Mouse (Mus musculus): ENCODE data around the gene Nceh1.
"Not testable (repeated sequence)": the region's sequence is repeated elsewhere in the genome, so short reads cannot be mapped to it uniquely, and the experiment has no call there.

Nceh1 gene

DNA sequence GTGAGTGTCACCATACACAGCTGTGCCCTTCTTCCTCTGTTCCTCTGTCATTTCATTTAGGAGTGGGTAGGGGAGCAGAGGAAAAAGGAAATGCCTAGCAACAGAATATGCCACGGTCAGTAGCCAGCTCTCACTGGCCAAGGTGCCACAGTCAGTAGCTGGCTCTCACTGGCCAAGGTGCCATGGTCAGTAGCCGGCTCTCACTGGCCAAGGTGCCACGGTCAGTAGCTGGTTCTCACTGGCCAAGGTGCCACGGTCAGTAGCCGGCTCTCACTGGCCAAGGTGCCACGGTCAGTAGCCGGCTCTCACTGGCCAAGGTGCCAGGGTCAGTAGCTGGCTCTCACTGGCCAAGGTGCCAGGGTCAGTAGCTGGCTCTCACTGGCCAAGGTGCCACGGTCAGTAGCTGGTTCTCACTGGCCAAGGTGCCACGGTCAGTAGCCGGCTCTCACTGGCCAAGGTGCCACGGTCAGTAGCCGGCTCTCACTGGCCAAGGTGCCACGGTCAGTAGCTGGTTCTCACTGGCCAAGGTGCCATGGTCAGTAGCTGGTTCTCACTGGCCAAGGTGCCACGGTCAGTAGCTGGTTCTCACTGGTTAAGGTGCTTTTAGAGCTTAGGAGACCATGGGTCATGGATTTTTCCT lies 96.6 kb downstream of the Nceh1 start:
- not testable (repeated sequence) for DNase-seq (ENCODE audit: low read depth in 1 of 2, low spot score in 2 of 2)

DNA sequence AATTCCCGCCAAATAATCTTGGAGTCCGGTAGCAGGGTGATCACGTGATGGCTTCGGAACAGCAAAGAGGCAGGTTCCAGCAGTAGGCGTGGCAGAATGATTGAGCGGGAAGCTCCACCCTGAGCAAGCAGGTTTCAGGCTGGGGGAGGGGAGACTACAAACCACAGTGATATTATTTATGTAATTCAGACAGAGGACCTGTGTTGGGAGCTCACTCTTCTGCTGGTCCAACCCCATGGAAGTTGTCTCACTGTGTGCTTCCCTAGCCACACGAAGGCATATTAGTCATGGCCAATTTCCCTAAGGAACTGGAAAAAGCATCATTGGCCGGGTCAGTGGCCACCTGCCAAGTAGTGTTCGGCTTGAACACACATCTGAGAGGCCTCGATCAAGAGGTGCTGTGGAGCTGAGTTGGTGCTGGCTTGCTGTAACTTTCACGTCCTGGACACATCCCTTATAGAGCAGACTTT lies 97.5 kb downstream of the Nceh1 start:
- no peak for DNase-seq (ENCODE audit: low read depth in 1 of 2, low spot score in 2 of 2)

DNA sequence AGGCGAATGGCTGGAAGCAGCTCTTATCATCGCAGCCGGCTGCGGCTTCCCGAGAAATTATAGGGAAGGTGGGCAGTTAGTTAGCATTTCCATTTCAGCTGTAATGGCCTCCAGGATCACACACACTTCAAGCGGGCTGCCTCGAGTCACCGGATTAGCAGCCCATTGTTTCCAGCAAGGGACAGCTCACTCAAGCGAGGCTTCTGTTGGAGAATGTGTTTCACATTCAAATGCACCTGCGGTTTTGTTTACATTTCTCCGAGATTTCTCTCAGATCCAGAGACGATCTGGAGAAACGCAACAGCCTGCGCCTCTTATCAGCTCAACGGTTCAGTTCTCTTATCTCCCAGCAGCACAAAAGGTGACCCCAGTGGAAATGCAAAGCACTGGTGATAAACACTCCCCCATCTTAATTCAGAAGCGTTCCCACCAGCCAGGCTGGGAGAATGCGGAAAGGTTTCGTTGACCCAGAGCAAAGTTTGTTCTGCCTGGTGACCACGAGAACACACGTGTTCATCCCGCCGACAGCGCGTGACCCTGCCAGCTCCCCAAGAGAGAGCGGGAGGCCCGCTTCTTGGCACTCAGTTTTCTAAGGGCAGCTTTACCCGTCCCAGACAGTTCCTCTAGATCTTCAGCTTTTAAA lies 100.4 kb downstream of the Nceh1 start:
- DNase-seq (ENCODE audit: low read depth in 1 of 2, low spot score in 2 of 2): no peak

GRCm38 (mm10) chr3:27283796-27284195 lies 101.0 kb downstream of the Nceh1 start:
- DNase-seq (ENCODE audit: low read depth in 1 of 2, low spot score in 2 of 2): no peak

GRCm38 (mm10) chr3:27284227-27284626 lies 101.5 kb downstream of the Nceh1 start:
- no peak for DNase-seq (ENCODE audit: low read depth in 1 of 2, low spot score in 2 of 2)

DNA sequence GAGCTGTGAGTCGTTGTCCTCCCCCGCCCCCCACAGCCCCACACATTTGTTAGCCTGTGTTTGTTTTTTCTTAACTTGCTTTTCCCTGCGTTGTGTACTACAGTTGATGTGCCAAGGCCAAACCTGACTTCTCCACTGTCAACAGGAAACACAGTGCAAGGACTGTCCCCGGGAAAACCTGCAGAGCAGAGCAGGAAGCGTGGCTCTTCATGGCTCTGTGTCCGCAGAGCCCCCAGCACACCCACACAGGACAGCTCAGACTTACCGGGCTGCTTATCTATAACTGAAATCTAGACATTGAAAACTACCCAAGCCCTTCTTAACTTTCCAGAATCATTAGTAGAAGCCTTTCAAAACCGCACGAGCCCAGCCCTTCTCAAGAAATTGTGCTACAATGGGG lies 102.3 kb downstream of the Nceh1 start:
- DNase-seq (ENCODE audit: low read depth in 1 of 2, low spot score in 2 of 2): no peak

DNA sequence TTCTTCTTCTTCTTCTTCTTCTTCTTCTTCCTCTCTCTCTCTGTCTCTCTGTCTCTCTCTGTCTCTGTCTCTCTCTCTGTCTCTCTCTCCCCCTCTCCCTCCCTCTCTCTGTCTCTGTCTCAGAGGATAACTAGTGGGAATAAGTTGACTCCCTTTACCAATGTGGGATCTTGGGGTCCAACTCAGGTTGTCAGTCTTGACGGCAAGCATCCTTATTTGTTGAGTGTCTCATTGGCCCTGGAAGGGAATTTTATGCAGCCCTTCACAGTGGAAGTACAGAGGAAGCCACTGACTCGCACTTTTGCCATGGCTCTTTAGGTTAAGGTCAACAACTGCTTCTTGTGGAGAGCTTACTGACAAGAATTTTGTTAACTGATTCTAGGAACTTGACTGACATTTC lies 105.5 kb downstream of the Nceh1 start:
- DNase-seq (ENCODE audit: low read depth in 1 of 2, low spot score in 2 of 2): no peak

- DNase-seq (ENCODE audit: low read depth in 1 of 2, low spot score in 2 of 2): no peak
Observed at GRCm38 (mm10) chr3:27288909-27289308, 106.1 kb downstream of the Nceh1 start.

- no peak for DNase-seq (ENCODE audit: low read depth in 1 of 2, low spot score in 2 of 2)
Observed at GRCm38 (mm10) chr3:27290285-27290684, 107.5 kb downstream of the Nceh1 start.

GRCm38 (mm10) chr3:27290945-27291344 lies 108.2 kb downstream of the Nceh1 start:
- DNase-seq (ENCODE audit: low read depth in 1 of 2, low spot score in 2 of 2): not testable (repeated sequence)

GRCm38 (mm10) chr3:27291411-27291810 lies 108.6 kb downstream of the Nceh1 start:
- not testable (repeated sequence) for DNase-seq (ENCODE audit: low read depth in 1 of 2, low spot score in 2 of 2)

GRCm38 (mm10) chr3:27293645-27294385 lies 111.0 kb downstream of the Nceh1 start:
- DNase-seq (ENCODE audit: low read depth in 1 of 2, low spot score in 2 of 2): no peak

- no peak for DNase-seq (ENCODE audit: low read depth in 1 of 2, low spot score in 2 of 2)
Observed at GRCm38 (mm10) chr3:27300451-27300850, 117.7 kb downstream of the Nceh1 start.

DNA sequence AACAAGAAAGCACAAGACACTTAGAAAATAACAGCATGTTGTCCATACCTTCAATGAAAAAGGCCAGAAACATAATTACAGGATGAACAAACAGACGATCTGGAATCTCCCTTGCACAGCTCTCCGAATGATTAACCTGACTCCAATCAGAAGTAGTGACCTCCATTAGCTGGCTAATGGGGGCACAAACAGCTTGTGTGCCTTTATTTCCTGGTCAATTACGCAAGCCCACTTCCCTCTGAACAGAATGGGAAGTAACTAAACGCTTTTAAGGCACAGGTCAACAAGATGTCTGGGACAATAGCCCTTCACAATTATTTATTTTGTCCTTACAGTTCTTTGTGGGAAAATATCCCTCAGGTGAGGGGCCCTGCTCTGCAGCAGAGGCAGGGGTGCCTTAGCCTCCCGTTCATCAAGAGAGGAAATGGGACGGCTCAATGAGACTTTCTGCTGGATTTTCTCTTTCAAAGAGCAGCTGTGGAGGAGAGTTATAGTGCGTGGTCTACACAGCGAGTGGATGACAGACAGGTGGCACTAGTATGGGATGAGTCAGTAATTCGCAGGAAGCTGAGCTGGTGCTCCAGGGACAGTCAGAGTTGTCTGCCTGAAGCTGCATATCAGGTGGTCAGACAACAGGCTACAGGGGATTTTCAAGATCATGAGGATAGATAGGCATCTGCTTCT lies 119.7 kb downstream of the Nceh1 start:
- DNase-seq (ENCODE audit: low read depth in 1 of 2, low spot score in 2 of 2): no peak

DNA sequence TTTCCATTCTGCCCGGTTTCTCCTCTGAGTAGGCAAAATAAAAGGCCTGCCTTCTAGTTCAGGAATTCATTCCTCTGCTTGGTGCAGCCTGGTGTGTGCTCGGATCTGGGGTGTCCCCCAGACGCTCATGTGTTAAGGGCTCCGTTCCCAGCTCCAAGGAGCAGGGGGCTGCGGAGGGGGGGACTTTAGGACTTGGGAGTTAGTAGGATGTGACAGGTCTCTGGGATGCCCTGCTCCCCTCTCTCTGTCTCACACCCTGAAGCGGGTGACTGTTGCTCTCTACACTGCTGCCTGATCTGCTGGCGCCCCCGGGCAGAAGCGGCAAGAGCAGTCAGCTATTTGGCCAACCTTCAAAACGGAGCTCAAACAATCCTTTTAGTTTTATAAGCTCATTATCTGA lies 124.0 kb downstream of the Nceh1 start:
- DNase-seq (ENCODE audit: low read depth in 1 of 2, low spot score in 2 of 2): no peak

DNA sequence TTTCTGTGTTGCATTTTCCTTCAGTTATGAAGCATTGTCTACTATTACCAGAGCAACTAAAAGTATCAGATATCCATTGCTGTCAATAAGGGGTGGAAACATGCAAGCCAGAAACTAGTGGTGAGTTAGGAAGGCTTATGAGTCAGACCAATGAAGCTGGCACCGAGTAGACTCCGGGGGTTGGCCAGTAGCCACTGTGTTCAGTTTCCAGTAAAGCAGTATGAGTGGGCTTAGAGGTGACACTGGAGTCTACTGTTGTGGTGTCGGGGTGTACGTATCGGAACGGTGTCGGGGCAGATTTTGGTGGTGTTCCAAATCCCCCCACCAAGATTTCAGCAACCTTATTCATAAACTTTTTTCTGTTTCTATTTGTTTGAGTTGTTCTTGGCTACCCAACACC lies 128.2 kb downstream of the Nceh1 start:
- DNase-seq (ENCODE audit: low read depth in 1 of 2, low spot score in 2 of 2): no peak

DNA sequence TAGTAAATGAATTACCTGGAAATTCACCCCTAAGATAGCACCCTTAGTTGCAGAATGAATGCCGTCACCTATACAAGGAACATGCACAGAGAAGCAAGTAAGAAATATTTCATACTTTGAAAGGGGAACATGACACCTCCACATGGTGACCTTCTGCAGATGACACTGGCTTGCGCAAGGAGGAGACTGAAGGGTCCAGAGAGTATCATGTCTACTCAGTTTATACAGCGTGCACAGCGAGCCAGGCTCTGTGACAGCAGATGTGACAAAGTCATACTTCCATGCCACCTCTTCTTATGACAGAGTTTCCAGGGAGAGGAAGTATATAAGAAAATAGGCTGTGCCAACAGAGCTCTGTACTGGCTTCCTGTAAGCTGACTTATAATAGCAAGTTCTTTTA lies 128.7 kb downstream of the Nceh1 start:
- no peak for DNase-seq (ENCODE audit: low read depth in 1 of 2, low spot score in 2 of 2)

DNA sequence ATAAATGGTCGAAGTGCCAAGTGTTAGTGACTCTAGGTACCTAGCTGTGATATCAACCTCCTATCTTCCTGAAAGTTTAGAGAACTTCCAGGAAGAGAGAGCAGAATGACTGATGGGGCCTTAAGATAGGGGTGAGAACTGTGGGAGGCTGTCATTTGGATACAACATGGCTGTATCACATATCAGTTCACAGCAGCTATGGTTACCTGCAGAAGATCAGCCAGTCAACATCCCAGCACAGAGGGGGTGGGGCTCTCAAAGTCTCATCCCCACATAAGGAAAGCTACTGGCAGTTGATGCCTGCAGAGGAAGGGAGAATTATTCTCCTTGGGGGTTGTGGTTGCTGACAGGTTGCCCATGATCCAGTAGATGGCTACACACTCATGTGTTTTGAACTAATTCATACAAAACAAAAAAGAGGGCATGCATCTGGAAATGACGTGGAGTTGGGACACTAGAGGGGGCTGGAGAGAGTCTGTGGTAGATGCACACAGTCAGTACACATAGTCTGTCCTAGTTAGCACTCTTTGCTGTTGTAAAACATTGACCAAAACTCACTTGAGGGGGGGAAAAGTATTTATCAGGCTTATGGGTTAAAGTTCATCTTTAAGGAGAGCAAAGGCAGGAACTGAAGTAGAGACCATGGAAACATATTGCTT lies 131.9 kb downstream of the Nceh1 start:
- DNase-seq (ENCODE audit: low read depth in 1 of 2, low spot score in 2 of 2): no peak

DNA sequence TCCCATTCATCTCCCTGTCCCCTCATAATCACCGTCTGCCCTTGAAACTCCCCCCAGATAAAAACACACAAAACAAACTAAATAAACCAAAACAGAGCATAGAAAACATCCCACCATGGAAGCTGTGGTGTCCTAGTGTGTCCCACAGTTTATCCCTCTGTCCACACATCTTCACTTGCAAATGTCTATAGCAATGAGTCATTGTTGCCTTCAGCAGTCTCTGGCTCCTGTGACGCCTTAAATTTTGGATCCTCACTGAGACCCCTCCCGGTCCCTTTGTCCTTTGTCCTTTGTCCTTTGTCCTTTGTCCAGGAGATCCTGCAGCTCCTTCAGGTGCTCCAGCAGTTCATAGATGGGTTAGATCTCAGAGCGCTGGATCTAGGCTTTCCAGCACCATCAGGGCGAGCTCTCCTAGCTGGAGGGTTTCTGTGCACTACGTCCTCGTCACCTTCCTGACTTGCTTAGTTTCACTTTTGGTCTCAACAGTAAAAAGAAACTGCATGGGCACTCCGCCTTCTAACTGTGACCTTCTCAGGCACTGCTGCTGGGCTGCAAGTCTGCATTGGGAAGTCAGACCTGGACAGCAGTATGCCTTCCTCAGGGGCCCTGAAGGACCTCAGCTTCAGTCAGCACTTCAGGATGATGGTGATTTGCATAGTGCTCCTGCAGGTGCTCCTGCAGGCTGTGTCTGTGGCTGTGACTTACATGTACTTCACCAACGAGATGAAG lies 134.0 kb downstream of the Nceh1 start, which contains the start of gene Tnfsf10:
TSS of gene Tnfsf10 (plus strand) at position 470 of the 729 bp plus-strand sequence.
- DNase-seq (ENCODE audit: low read depth in 1 of 2, low spot score in 2 of 2): peak in 1 of 2 experiments; percentile 35

DNA sequence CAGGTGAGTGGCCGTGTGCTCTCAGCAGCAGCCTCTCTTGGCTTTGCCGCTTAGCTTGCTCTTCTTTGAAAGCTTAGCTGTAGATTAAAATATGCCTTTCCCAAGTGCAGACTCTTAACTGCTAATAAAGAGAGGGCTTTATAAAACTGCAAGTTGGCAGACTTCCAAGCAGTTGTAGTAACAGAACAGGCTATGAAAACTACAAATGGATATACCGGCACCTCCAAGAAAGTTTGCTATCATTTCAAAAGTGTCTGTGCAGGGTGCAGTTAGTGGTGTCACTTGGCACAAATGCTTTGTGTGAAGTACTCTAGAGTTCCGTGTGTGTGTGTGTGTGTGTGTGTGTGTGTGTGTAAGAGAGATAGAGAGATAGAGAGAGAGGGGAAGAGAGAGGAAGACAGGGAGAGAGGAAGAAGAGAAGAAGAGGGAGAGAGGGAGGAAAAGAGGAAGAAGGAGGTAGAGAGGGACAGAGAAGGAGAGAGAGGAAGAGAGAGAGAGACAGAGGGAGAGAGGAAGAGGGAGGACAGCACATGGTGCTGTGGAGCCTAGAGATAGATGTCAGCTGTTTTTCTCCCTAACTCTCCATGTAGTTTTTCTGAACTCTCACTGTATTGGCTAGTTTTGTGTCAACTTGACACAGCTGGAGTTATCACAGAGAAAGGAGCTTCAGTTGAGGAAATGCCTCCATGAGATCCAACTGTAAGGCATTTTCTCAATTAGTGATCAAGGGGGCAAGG lies 134.7 kb downstream of the Nceh1 start:
- no peak for DNase-seq (ENCODE audit: low read depth in 1 of 2, low spot score in 2 of 2)

All from monocyte, adult 2 months (primary cell).